Mouse (Mus musculus) lung, embryonic 14.5 days (tissue): Measurements from ENCODE around the gene Rbbp4. TPM values are rescaled to one million over a fixed set of nuclear protein-coding genes. Genes with fewer than 3 reads are reported as not detected.

Experiments
- ATAC-seq: fragments of 200-750 bp; cut with Nextera tagmentation; 2 replicates; pipeline ENCODE4 v1.8.0; 2017; ENCODE audit warnings: mild to moderate bottlenecking, moderate TSS enrichment, moderate library complexity; ENCODE audit not compliant: insufficient read depth
- DNase-seq: peaks from one replicate; pipeline ENCODE4 v3.0.0-alpha.2; 2015
- H3K27ac ChIP-seq: fragments of 300-500 bp; sonication (generic); 2 replicates; pipeline ENCODE4 v1.5.1; 2014; ENCODE audit warnings: low read depth, mild to moderate bottlenecking, moderate library complexity
- H3K27me3 ChIP-seq: fragments of 300-500 bp; sonication (generic); 2 replicates; pipeline ENCODE4 v1.6.1; 2014; ENCODE audit warnings: low read length, control low read depth; ENCODE audit not compliant: insufficient read depth
- H3K36me3 ChIP-seq: fragments of 300-500 bp; sonication (generic); 2 replicates; pipeline ENCODE4 v1.6.1; 2014; ENCODE audit warnings: control low read depth; ENCODE audit not compliant: insufficient read depth
- H3K4me1 ChIP-seq: fragments of 300-500 bp; sonication (generic); 2 replicates; pipeline ENCODE4 v1.6.1; 2014; ENCODE audit warnings: antibody characterized with exemption, control low read depth; ENCODE audit not compliant: insufficient read depth
- H3K4me2 ChIP-seq: fragments of 300-500 bp; sonication (generic); 2 replicates; pipeline ENCODE4 v1.6.1; 2014; ENCODE audit warnings: mild to moderate bottlenecking
- H3K4me3 ChIP-seq: fragments of 300-500 bp; sonication (generic); 2 replicates; pipeline ENCODE4 v1.5.1; 2014; ENCODE audit warnings: low read depth, low read length
- H3K9ac ChIP-seq: fragments of 300-500 bp; sonication (generic); 2 replicates; pipeline ENCODE4 v1.6.1; 2014
- H3K9me3 ChIP-seq: fragments of 300-500 bp; sonication (generic); 2 replicates; pipeline ENCODE4 v1.6.1; 2016; ENCODE audit warnings: low read depth, low read length, control low read depth
- CTCF ChIP-seq: IDR thresholded peaks from 2 replicates; pipeline ENCODE4 v1.5.1; 2016; ENCODE audit warnings: antibody characterized with exemption, low read depth
- WGBS: fragments of 180-500 bp; shearing (Covaris S2); extraction: QIAGEN DNeasy Blood & Tissue Kit; methylation state at CpG from one replicate; pipeline ENCODE4 v1.1.7; 2014; 5-methylcytosine and 5-hydroxymethylcytosine counted together
- polyA plus RNA-seq: library from polyadenylated mRNA; unstranded; fragments of >200 nt; fragmentation: Nextera tagmentation; extraction: Ambion mirVana; gene quantifications from 2 replicates; pipeline ENCODE4 v1.2.1, GENCODE M21; 2014

Gene Rbbp4
- polyA plus RNA-seq, 1 experiment from 2014 or later, result 387 TPM

DNA sequence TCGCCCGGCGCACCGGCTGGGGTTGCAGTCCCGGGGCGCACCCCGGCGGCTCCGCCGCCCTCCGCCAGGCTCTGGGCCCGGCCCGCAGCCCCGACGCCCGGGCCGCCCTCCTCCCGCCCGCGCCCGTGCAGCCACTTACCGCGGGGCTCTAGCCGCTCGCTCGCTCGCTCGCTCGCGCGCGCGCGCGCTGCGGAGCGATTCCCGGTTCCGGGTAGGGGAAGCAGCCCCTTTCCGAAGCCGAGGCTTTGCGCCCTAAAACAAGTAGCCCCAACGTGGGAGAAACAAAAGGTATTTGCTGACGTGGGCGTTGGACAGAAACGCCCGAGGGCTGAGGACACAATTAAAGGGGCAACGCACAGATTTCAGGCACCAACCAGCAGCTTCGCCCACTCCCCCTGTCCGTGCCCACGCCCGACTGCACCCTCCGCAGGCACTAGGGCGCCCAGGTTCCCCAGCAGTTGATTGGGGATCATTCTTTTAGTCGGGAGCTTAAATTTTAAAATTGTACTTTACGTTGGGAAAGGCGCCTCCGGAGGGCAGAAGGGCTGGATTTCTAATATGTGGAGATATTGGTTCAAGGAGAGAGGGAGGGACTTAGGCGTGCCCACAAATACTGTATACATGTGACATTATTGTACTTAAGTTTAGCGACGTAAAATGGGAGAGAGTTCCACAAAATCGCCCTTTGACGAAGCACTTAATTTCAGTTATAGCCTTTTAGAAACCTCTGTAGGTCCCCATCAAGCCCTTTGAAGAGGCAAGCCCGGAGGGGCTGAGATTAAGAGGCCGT lies 42.6 kb upstream of the Rbbp4 start, which contains the start of gene Zbtb8a:
Gene Zbtb8a, minus strand, starts transcription at position 516 of the 790 bp plus-strand sequence.
- H3K4me3 ChIP-seq, result peak within 1 kb of the TSS; percentile 84
- peak within 1 kb of the TSS; percentile 71 for H3K4me2 ChIP-seq
- no peak; the same call in 1 of the 2 replicates for TF ChIP-seq CTCF
- peak within 1 kb of the TSS; percentile 91 for H3K27ac ChIP-seq
- peak; percentile 82 for DNase-seq
- H3K27me3 ChIP-seq, result no peaks in the 10 kb centered on the region; the same call in 1 of the 2 replicates
- H3K9ac ChIP-seq, result peak within 1 kb of the TSS; percentile 92
- no peaks in the 10 kb centered on the region for H3K4me1 ChIP-seq
- WGBS, result 1% methylated on average over 61 of the region's 65 CpGs
- no peaks in the 10 kb centered on the region for H3K36me3 ChIP-seq
- no peaks in the 10 kb centered on the region for H3K9me3 ChIP-seq
- ATAC-seq, result peak; percentile 75

GRCm38 (mm10) chr4:129376961-129377545 lies 41.9 kb upstream of the Rbbp4 start:
- Histone ChIP-seq H3K27me3 (no peaks in the 10 kb centered on the region; the same call in 1 of the 2 replicates), H3K4me2 (peak overlapping the region; percentile 71), H3K9ac (peak overlapping the region; percentile 92), H3K36me3 (no peaks in the 10 kb centered on the region), H3K9me3 (no peaks in the 10 kb centered on the region), H3K27ac (peak overlapping the region; percentile 91), H3K4me1 (no peaks in the 10 kb centered on the region), H3K4me3 (peak overlapping the region; percentile 84)
- ATAC-seq (peak; percentile 68; the same call in 1 of the 2 replicates), DNase-seq (peak; percentile 73)
- WGBS, result under 1% methylated on average over 68 of the region's 68 CpGs
- no peak for TF ChIP-seq CTCF

DNA sequence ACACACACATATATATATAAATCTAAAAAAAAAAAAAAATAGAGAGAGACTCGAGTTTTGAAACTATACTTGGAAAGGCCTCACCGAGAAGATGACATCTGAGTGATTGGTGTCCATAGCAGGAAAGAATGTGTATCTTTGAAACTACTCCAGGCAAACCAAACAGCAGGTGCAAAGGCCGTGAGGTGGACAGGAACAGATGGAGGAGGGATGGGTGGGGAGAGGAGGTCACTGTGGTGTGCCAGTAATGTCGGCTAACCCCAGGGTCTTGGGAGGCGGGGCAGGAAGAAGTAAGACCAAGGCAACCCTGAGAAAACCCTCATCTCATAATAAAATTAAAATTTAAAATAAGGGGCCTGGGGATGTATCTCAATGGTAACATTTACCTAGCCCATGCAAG lies 40.7 kb upstream of the Rbbp4 start:
- Histone ChIP-seq H3K27ac (no peak overlapping the region), H3K4me3 (no peak overlapping the region), H3K4me2 (0 out of 2 replicates have a peak overlapping the region, but pooled peaks have one; percentile 71), H3K4me1 (no peaks in the 10 kb centered on the region), H3K36me3 (no peaks in the 10 kb centered on the region), H3K9me3 (no peaks in the 10 kb centered on the region), H3K9ac (no peak overlapping the region), H3K27me3 (no peaks in the 10 kb centered on the region; the same call in 1 of the 2 replicates)
- no peak for TF ChIP-seq CTCF
- WGBS, result 71% methylated on average over 5 of the region's 5 CpGs
- ATAC-seq, result no peak
- no peak for DNase-seq

GRCm38 (mm10) chr4:129375000-129375399 lies 39.8 kb upstream of the Rbbp4 start:
- ATAC-seq, result no peak
- no peak for TF ChIP-seq CTCF
- no peaks in the 10 kb centered on the region for H3K9me3 ChIP-seq
- H3K36me3 ChIP-seq, result no peaks in the 10 kb centered on the region
- no peaks in the 10 kb centered on the region for H3K4me1 ChIP-seq
- WGBS, result 56% methylated on average over 6 of the region's 6 CpGs
- no peak overlapping the region for H3K9ac ChIP-seq
- no peak overlapping the region for H3K27ac ChIP-seq
- no peak overlapping the region for H3K4me3 ChIP-seq
- H3K27me3 ChIP-seq, result no peaks in the 10 kb centered on the region; the same call in 1 of the 2 replicates
- DNase-seq, result no peak
- no peak overlapping the region for H3K4me2 ChIP-seq

- H3K4me2 ChIP-seq, result no peak overlapping the region
- DNase-seq, result no peak
- H3K9ac ChIP-seq, result no peak overlapping the region
- no peak overlapping the region for H3K4me3 ChIP-seq
- no peaks in the 10 kb centered on the region; the same call in 1 of the 2 replicates for H3K27me3 ChIP-seq
- no peaks in the 10 kb centered on the region for H3K36me3 ChIP-seq
- no peaks in the 10 kb centered on the region for H3K9me3 ChIP-seq
- 49% methylated on average over 11 of the region's 11 CpGs for WGBS
- ATAC-seq, result no peak
- TF ChIP-seq CTCF, result no peak
- H3K4me1 ChIP-seq, result no peaks in the 10 kb centered on the region
- H3K27ac ChIP-seq, result no peak overlapping the region
Observed at GRCm38 (mm10) chr4:129374219-129374755, 39.1 kb upstream of the Rbbp4 start.

GRCm38 (mm10) chr4:129373202-129373976 lies 38.2 kb upstream of the Rbbp4 start:
- no peak overlapping the region for H3K9ac ChIP-seq
- ATAC-seq (no peak), DNase-seq (no peak)
- no peak overlapping the region for H3K27ac ChIP-seq
- TF ChIP-seq CTCF, result no peak
- H3K4me3 ChIP-seq, result no peak overlapping the region
- H3K27me3 ChIP-seq, result no peaks in the 10 kb centered on the region; the same call in 1 of the 2 replicates
- H3K36me3 ChIP-seq, result peaks cover 3% of the 10 kb centered on the region; the same call in 1 of the 2 replicates
- H3K4me2 ChIP-seq, result no peak overlapping the region
- no peaks in the 10 kb centered on the region for H3K4me1 ChIP-seq
- WGBS, result 45% methylated on average over 8 of the region's 8 CpGs
- H3K9me3 ChIP-seq, result no peaks in the 10 kb centered on the region
